Mouse (Mus musculus) liver, embryonic 12.5 days (tissue): ENCODE measurements around the gene Sdr39u1. TPM values are rescaled to one million over a fixed set of nuclear protein-coding genes. Genes with fewer than 3 reads are reported as not detected.

Source experiments
- ATAC-seq: fragments of 200-750 bp; cut with Nextera tagmentation; 2 replicates; pipeline ENCODE4 v1.8.0; 2017; ENCODE audit warnings: moderate number of reproducible peaks, mild to moderate bottlenecking, moderate library complexity
- H3K27ac ChIP-seq: fragments of 300-500 bp; sonication (generic); 2 replicates; pipeline ENCODE4 v1.5.1; 2016; ENCODE audit warnings: mild to moderate bottlenecking
- H3K27me3 ChIP-seq: fragments of 300-500 bp; sonication (generic); replicated peaks from 2 replicates; pipeline ENCODE4 v1.6.1; 2016; ENCODE audit warnings: mild to moderate bottlenecking, moderate library complexity
- H3K36me3 ChIP-seq: fragments of 300-500 bp; sonication (generic); 2 replicates; pipeline ENCODE4 v1.6.1; 2016; ENCODE audit warnings: mild to moderate bottlenecking, moderate library complexity
- H3K4me1 ChIP-seq: fragments of 300-500 bp; sonication (generic); 2 replicates; pipeline ENCODE4 v1.6.1; 2016
- H3K4me2 ChIP-seq: fragments of 300-500 bp; sonication (generic); 2 replicates; pipeline ENCODE4 v1.6.1; 2016; ENCODE audit warnings: mild to moderate bottlenecking, moderate library complexity
- H3K4me3 ChIP-seq: fragments of 300-500 bp; sonication (generic); 2 replicates; pipeline ENCODE4 v1.5.1; 2016; ENCODE audit warnings: mild to moderate bottlenecking, moderate library complexity
- H3K9ac ChIP-seq: fragments of 300-500 bp; sonication (generic); 2 replicates; pipeline ENCODE4 v1.6.1; 2016; ENCODE audit warnings: mild to moderate bottlenecking, moderate library complexity
- H3K9me3 ChIP-seq: fragments of 300-500 bp; sonication (generic); replicated peaks from 2 replicates; pipeline ENCODE4 v1.6.1; 2016; ENCODE audit warnings: mild to moderate bottlenecking, moderate library complexity
- whole genome bisulfite sequencing: fragments of 180-500 bp; shearing (Covaris S2); methylation state at CpG from one replicate; pipeline ENCODE4 v1.1.7; 2016; ENCODE audit not compliant: insufficient replicate concordance; 5-methylcytosine and 5-hydroxymethylcytosine counted together
- polyA plus RNA-seq: library from polyadenylated mRNA; unstranded; fragments of >200 nt; fragmentation: Nextera tagmentation; extraction: Ambion mirVana; gene quantifications from 2 replicates; pipeline ENCODE4 v1.2.1, GENCODE M21; 2016

Sdr39u1 gene
- polyA plus RNA-seq, result 14.0 and 15.3 TPM in 2 replicates

DNA sequence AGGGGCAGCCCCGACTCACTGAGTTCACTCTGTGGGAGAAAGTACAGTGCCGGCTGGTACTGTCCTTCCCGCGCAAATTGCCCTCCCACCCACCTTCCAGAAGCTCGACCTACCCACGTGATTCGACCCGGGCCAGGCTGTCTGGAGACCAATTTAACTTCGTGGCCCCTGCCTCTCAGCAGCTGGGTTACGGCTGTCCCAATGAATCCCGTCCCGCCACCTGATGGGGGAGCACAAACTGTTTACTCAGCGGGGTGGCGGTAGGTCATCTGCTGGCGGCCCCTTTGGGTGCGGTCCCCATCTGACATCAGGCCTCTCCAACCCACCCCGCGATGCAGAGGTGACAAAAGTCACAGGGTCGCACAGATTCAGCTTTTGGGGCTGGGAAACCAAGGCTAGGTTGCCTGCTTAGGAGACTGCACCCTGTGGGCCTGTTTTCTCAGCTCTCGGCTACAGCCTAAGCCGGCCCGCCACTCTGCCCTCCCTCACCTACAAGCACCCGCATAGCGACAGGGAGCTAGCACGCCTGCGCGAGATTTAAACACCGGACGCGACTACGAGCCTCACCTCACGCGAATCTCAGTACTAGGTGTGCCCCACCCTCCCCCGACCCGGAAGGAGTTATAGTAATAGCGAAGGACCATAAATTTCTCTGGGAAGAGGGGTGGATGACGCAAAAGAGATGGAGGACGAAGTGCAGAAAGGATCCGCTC, at the start of gene Sdr39u1:
Sdr39u1 (minus strand) TSS at position 593 of the 713 bp plus-strand sequence.
- peak within 1 kb of the TSS; percentile 53 for H3K9ac ChIP-seq
- H3K4me3 ChIP-seq, result peak within 1 kb of the TSS; percentile 43
- ATAC-seq, result peak; percentile 70
- no peaks in the 10 kb centered on the region for H3K9me3 ChIP-seq
- WGBS, result 6% methylated on average over 39 of the region's 39 CpGs
- H3K36me3 ChIP-seq, result peaks cover 31% of the 10 kb centered on the region
- peaks cover 5% of the 10 kb centered on the region; the same call in 1 of the 2 replicates for H3K27me3 ChIP-seq
- peak within 1 kb of the TSS; percentile 20; the same call in 1 of the 2 replicates for H3K27ac ChIP-seq
- peak within 1 kb of the TSS; percentile 73 for H3K4me2 ChIP-seq
- H3K4me1 ChIP-seq, result peaks cover 29% of the 10 kb centered on the region

DNA sequence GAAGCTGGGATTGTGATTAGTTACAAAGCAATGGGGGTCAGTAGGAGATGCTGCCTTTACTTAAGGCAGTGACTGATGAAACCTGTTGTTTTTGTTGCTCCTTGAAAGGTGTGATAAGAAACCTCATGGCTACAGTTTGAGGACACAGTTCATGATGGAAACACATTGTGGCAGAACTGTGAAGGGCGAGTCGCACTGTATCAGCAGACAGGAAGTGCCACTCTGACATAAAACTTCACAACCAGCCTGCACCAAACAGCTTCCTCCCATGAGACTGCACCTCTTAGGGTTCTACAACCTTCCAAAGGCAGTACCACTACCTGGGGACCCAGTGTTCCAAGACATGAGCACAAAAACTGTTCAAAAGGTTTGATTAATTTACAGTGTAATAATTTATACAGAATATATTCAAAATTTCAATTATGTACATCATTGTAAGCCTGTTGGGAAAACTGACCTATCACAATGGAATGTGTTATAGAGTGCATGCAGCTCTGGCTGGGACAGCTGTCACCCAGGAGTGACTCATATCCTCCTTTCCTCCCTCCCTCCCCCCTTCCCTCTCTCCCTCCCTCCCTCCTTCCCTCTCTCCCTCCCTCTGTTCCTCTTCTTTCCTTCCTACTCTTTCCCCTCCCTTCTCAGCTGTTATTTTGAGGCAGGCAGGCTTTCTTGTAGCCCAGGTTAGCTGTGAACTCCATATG, 46.3 kb upstream of the Sdr39u1 start:
- ATAC-seq, result no peak
- whole genome bisulfite sequencing, result 18% methylated on average over 2 of the region's 2 CpGs
- Histone ChIP-seq H3K9ac (no peak overlapping the region), H3K27me3 (no peaks in the 10 kb centered on the region; the same call in 1 of the 2 replicates), H3K9me3 (no peaks in the 10 kb centered on the region), H3K4me2 (no peak overlapping the region), H3K4me1 (peaks cover 16% of the 10 kb centered on the region), H3K4me3 (no peak overlapping the region), H3K36me3 (no peaks in the 10 kb centered on the region), H3K27ac (no peak overlapping the region)

DNA sequence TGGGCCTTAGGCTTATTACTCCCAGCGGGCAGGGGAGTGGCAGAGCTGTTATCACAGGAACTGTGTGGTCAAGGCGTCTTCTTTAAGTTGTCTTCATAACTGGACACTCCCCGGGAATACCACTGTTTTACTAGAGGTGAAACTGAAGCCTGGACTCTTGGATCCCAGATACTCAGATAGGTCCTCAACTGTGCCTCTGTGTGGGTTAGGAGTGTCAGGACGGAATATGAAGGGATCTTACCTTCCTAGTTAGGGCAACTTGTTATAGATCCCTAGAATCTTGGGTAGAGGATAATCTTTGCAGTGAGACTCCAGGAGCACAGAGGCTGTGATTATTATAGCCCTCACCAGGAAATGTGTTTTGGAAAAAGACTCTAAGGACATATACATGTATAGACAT, 44.5 kb upstream of the Sdr39u1 start, which contains the start of gene Cma1:
Cma1 (minus strand) TSS at position 101 of the 400 bp plus-strand sequence.
- Histone ChIP-seq H3K27ac (no peak within 1 kb of the TSS), H3K27me3 (no peaks in the 10 kb centered on the region; the same call in 1 of the 2 replicates), H3K9me3 (no peaks in the 10 kb centered on the region), H3K4me1 (peaks cover 9% of the 10 kb centered on the region; the same call in 1 of the 2 replicates), H3K4me2 (no peak within 1 kb of the TSS), H3K4me3 (no peak within 1 kb of the TSS), H3K36me3 (no peaks in the 10 kb centered on the region), H3K9ac (no peak within 1 kb of the TSS)
- 37% methylated on average over 4 of the region's 4 CpGs for WGBS
- ATAC-seq, result no peak

DNA sequence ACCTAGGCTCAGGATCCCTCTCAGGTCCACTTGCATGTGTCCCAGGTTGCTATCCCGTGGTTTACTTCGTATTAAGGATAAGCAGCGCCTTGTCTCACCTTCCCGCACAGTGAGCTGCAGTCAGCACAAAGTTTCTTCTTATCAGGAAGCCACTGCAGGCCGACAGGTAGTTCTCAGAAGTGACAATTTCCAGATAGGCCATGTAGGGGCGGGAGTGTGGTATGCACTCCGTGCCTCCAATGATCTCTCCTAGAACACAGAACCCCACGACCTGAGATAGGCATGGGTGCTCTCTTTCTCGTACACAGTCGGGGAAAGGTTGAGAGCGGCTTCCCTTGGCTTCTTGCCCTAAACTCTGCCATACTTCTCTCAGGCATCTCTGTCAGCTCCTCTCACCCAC, 43.5 kb upstream of the Sdr39u1 start:
- Histone ChIP-seq H3K27ac (no peak overlapping the region), H3K4me3 (no peak overlapping the region)
- 35% methylated on average over 11 of the region's 11 CpGs for WGBS

DNA sequence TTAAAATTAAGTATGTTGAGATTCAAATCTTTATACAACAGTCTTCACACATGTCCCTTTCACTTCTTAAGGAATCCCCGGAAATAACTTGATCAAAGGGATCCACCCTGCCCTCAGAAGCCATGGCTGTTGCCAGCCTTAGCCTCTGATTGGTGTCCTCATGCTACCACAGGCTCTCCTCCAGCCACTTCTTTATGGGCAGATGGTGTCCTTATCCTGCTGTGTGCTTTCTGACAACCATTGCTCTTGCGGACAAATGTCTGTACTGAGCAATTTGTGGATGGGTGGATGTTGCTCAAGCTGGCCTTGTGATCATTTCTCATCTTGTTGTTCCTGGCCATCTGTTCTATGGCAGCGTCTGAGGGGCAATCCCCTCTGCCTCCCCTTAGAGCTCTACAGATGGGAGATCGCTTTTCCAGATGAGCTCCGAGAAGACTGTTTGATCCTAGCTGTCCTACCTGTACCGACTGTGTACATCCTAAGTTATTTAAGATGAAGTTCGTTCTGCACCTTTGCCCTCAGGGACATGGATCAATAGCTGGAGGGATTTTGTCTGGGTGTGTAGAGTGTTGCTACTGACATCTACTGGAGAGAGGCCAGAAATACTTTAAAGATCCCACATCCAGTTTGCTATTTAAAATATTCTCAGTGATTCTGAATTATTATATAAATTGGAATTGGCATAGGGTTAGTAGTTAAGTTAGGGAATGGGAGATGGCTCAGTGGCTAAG, 40.1 kb upstream of the Sdr39u1 start:
- no peak overlapping the region for H3K9ac ChIP-seq
- no peak overlapping the region for H3K4me3 ChIP-seq
- WGBS, result 40% methylated on average over 7 of the region's 7 CpGs
- no peaks in the 10 kb centered on the region for H3K36me3 ChIP-seq
- ATAC-seq, result no peak
- H3K27me3 ChIP-seq, result peaks cover 4% of the 10 kb centered on the region; the same call in 1 of the 2 replicates
- no peak overlapping the region for H3K4me2 ChIP-seq
- H3K27ac ChIP-seq, result no peak overlapping the region
- peaks cover 5% of the 10 kb centered on the region; the same call in 1 of the 2 replicates for H3K4me1 ChIP-seq
- H3K9me3 ChIP-seq, result no peaks in the 10 kb centered on the region

More for the DNA sequence above, 43.5 kb upstream of the Sdr39u1 start:
- H3K9me3 ChIP-seq, result no peaks in the 10 kb centered on the region
- H3K4me2 ChIP-seq, result no peak overlapping the region
- ATAC-seq, result peak; percentile 27; the same call in 1 of the 2 replicates
- H3K4me1 ChIP-seq, result peaks cover 9% of the 10 kb centered on the region; the same call in 1 of the 2 replicates
- no peak overlapping the region for H3K9ac ChIP-seq
- peaks cover 4% of the 10 kb centered on the region; the same call in 1 of the 2 replicates for H3K27me3 ChIP-seq
- no peaks in the 10 kb centered on the region for H3K36me3 ChIP-seq

DNA sequence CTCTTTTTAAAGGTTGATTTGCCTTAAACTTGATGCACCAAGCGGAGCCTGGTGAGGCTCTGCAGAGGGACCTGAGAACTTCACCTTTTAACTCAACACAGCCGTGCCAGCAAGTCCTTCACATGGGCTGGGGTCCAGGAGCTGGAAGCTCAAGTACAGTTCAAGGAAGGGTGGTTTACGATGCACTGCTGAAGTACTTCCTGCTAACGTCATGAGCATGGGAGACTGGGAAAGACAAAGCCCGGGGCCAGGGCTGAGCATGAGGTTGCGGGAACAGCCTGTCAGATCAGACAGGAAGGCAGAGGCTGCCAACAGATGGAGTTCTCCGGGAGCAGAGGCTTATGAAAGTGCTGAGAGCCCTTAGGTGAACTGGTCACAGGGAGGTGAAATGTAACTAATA, 33.5 kb upstream of the Sdr39u1 start:
- Histone ChIP-seq H3K27ac (no peak overlapping the region), H3K27me3 (no peaks in the 10 kb centered on the region), H3K36me3 (no peaks in the 10 kb centered on the region), H3K9ac (no peak overlapping the region), H3K4me1 (peaks cover 10% of the 10 kb centered on the region; the same call in 1 of the 2 replicates), H3K4me3 (no peak overlapping the region), H3K9me3 (no peaks in the 10 kb centered on the region), H3K4me2 (no peak overlapping the region)
- ATAC-seq, result no peak
- 39% methylated on average over 7 of the region's 7 CpGs for WGBS

DNA sequence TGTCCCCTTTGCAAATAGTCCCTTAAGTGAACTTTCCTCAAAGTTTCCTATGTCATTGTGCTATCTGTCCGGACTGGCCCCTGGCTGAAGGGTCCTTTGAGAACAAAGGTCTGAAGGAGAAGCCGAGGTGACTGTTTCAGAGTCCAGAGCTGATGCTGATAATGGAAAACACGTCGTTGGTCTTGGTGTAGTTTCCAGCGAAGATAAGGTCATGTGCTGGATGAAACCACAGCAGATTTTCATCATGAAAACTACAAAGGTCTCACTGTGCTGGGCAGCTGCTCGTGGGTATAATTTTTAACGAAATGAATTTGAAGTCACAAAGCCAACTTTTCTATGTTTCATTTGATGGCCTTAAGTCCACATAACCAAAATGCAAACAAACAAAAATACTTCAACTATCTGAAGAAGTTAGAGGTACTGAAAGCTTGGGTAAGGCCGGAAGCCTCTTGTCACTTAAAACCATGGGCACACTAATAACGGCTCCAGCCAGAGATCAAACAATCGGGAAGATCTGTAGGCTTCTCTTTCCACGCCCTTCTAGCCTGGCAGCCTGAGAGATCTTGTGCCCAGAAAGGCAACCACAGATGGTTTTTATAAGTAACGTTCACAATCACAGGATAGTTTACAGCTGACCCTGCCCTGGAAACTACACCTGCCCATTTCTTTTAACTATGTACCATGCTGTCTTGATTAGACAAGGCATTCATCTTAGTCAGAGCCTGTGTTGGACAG, 29.3 kb upstream of the Sdr39u1 start:
- H3K4me1 ChIP-seq, result peaks cover 33% of the 10 kb centered on the region
- H3K9me3 ChIP-seq, result no peaks in the 10 kb centered on the region
- H3K27me3 ChIP-seq, result no peaks in the 10 kb centered on the region
- no peaks in the 10 kb centered on the region for H3K36me3 ChIP-seq
- no peak overlapping the region for H3K4me3 ChIP-seq
- H3K27ac ChIP-seq, result no peak overlapping the region
- H3K9ac ChIP-seq, result no peak overlapping the region
- no peak for ATAC-seq
- WGBS, result 40% methylated on average over 12 of the region's 12 CpGs
- no peak overlapping the region for H3K4me2 ChIP-seq

DNA sequence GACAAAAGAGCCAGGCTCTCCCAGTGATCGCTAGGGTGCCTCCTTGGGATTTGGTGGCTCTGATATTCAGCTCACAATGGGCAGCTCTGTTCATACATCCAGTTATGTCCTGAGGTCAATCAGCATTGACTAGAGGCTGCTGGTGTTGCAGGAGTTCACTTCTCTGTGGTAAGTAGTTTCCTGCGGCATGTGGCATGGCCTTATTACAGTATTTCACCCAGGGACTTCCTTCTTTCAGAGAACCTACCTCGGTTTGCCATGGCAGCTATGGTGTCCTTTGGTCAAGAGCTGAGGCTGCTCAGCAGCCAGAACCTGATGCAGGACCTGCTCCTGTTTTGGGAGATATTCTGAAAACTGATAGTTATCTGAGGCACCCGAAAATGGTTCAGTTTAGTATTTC, 26.8 kb upstream of the Sdr39u1 start:
- WGBS, result 55% methylated on average over 4 of the region's 4 CpGs
- H3K4me2 ChIP-seq, result no peak overlapping the region
- no peak overlapping the region for H3K27ac ChIP-seq
- H3K4me1 ChIP-seq, result peaks cover 54% of the 10 kb centered on the region
- no peaks in the 10 kb centered on the region for H3K27me3 ChIP-seq
- no peak overlapping the region for H3K4me3 ChIP-seq
- no peak for ATAC-seq
- H3K36me3 ChIP-seq, result no peaks in the 10 kb centered on the region
- no peaks in the 10 kb centered on the region for H3K9me3 ChIP-seq
- H3K9ac ChIP-seq, result no peak overlapping the region

DNA sequence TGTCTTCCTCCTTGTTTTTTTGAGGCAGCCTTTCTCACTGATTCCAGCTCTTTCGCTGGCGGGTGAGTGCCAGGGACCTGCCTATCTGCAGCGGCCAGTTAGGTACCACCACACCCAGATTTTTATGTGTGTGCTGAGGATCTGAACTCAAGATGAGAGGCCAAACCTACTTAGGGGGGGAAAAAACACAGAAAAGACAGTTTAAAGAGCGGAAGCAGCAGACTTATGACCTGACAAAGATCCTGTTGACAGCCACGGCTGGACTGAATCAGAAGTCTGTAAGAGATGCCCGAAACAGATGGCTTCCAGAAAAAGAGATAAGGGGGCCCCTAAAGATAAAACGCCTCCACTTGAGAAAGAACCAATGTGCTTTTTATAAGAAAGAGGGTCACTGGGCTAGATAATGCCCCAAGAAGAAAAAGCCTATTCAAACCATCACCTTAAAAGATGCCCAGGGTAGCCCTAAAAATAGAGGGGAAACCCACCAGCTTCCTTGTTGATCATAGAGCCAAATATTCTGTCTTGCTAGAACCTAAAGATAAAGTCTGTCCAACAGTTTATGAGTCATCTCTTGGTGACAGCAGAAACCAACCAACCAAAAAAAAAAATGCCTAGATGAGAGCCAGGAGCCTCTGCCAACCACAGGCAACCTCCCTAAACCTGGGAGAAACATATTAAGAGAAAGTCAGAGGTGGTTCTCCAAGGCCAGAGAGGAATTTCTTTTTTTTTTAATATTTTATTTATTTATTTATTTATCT, 22.6 kb upstream of the Sdr39u1 start:
- Histone ChIP-seq H3K4me2 (peak overlapping the region; percentile 62), H3K27me3 (no peaks in the 10 kb centered on the region; the same call in 1 of the 2 replicates), H3K27ac (peak overlapping the region; percentile 80), H3K4me1 (peaks cover 57% of the 10 kb centered on the region), H3K9ac (peak overlapping the region; percentile 17; the same call in 1 of the 2 replicates), H3K4me3 (no peak overlapping the region), H3K36me3 (no peaks in the 10 kb centered on the region), H3K9me3 (no peaks in the 10 kb centered on the region)
- ATAC-seq, result peak; percentile 83
- 9% methylated on average over 7 of the region's 7 CpGs for WGBS

DNA sequence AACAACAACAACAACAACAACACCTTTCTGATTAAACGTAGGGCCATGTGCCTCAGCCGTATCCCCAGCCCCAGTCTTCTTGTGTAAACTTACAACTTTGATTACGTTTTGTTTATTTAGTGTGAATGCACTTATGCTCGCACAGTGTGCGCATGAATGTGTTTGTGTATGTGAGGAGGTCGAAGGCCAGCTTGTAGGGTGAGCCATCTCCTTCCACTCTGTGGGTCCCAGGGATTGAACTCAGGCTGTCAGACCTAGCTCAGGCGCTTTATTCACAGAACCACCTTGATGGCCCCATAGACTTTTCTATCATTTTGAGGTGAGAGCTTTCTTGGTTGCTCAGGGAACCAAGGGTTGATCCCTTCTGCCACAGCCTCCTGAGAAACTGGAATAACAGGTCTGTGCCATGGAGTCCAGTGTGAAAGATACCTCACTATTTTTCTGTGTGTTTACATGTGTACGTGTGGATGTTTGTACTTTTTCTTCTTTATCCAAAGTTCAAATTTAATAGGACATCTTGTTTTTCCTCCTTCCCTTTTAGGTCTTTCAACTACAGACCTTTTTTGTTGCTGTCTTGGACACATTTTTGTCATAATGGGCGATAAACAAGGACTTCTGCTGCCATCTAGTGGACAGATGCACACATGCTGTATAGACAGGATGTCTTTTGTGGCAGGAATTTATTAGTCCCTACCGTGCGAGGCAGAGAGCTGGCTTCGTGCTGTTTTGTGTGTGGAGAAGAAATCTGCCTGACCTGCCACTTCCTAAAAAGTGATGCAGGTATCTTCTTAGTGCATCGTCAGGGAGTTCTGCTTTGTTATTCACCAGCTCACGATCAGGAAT, 18.4 kb upstream of the Sdr39u1 start:
- H3K4me1 ChIP-seq, result peaks cover 27% of the 10 kb centered on the region
- H3K27ac ChIP-seq, result no peak overlapping the region
- no peak overlapping the region for H3K9ac ChIP-seq
- H3K36me3 ChIP-seq, result no peaks in the 10 kb centered on the region
- H3K9me3 ChIP-seq, result no peaks in the 10 kb centered on the region
- WGBS, result 30% methylated on average over 14 of the region's 14 CpGs
- no peak overlapping the region for H3K4me2 ChIP-seq
- H3K4me3 ChIP-seq, result no peak overlapping the region
- H3K27me3 ChIP-seq, result no peaks in the 10 kb centered on the region; the same call in 1 of the 2 replicates
- ATAC-seq, result no peak
